Mouse (Mus musculus): Measurements from ENCODE around the gene Ppp1r15b. TPM values are rescaled to one million over a fixed set of nuclear protein-coding genes. Genes with fewer than 3 reads are reported as not detected.

Gene Ppp1r15b
- polyA plus RNA-seq, 1 experiment from 2014 or later, result 29.6 TPM

DNA sequence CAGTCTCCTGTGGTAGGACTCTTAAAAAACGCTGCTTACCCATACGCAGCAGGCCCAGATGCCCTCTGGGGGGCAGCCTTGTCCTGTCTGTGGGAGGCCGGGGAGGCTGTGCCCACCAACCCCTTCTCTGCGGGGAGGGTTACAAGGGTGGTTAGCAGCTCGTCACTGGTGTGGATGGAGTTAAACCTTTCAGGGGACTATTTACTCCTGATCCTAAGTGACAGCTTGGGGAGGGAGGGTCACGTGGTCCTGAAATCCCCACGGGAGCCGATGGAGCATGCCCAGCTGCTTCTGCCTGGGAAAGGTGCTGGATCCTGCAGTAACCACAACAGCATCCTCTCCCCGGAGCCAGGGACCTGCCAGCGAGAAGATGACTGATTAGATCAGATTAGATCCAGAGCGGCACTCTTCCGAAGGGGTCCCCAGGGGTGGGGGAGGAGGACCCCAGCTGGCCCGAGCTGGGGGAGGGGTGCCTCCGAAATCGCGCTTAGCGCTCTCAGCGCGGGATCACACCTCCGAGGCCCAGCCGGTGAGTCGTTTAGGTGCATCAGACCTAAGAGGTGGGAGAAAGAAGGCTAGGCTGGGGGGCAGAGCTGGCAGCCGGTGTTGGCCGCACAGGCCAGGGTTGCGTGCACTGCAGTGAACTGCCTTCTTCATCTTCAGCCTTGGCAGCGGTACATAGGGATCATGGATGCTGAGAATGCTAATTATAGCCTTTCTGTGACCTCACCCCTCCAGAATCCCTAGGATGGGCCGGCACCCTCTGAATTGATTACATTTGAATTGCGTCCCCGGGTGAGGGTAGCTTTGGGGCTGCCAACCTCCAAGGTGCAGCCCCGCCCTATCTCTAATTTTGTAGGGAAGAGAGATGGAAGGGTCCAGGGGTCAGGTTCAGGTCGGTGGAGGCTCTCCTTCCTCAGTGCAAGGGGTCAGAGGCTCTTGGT lies 50.4 kb downstream of the Ppp1r15b start:
- peaks cover 11% of the 10 kb centered on the region for H3K4me1 ChIP-seq (replicated peaks; ENCODE audit: control insufficient read depth, insufficient read depth, low read length)
- under 1% methylated on average over 31 of the region's 31 CpGs for WGBS
- H3K27me3 ChIP-seq (ENCODE audit: control insufficient read depth, insufficient read depth, low read length), result no peaks in the 10 kb centered on the region

DNA sequence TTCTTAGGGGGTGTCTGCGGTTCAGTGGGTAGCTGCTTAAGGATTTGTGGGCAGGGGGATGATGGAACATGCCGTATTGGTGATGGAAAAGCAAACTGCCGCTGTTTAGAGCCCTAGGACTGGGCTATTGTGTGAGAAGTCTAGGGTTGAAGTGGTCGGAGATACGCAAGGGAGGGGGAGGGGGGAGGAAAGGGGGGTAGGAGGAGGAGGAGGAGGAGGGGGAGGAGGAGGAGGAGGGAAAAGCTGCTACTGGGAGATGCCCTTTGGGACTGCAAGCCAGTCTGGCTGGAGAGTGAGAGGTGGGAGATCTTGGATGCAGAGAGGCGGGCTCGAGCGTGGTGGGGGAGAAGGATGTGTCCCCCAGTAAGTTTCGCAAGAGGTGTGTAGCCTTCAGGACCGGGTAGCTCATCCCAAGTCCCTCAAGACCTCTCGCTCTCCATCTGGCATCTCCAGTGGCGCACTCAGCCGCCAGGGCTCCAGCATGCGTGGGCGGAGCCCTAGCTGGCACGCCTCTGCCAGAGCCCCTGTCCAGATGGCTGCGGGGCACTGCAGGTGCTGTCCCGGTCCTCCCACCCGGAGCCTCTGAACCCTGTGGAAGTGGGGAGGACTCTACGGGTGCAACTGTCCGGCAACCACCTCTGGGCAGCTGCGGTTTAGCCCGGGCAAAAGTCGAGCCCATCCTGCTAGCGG lies 51.2 kb downstream of the Ppp1r15b start:
- peak overlapping the region; percentile 82 for H3K9ac ChIP-seq
- H3K27me3 ChIP-seq (ENCODE audit: control insufficient read depth, insufficient read depth, low read length), result no peaks in the 10 kb centered on the region
- no peaks in the 10 kb centered on the region for H3K9me3 ChIP-seq (ENCODE audit: control insufficient read depth, low read length)
- peaks cover 16% of the 10 kb centered on the region for H3K4me1 ChIP-seq (replicated peaks; ENCODE audit: control insufficient read depth, insufficient read depth, low read length)
- ATAC-seq (ENCODE audit: low FRiP score), result peak; percentile 61
- peak overlapping the region; percentile 86 for H3K4me2 ChIP-seq (replicated peaks)
- under 1% methylated on average over 25 of the region's 25 CpGs for WGBS
- peak overlapping the region; percentile 49 for H3K4me3 ChIP-seq (replicated peaks; ENCODE audit: low read length)
- DNase-seq (ENCODE audit: low spot score), result peak; percentile 64
- H3K27ac ChIP-seq, result peak overlapping the region; percentile 98
- no peaks in the 10 kb centered on the region for H3K36me3 ChIP-seq (replicated peaks; ENCODE audit: control insufficient read depth, insufficient read depth)

More for the DNA sequence above, 50.4 kb downstream of the Ppp1r15b start:
- peak overlapping the region; percentile 82 for H3K9ac ChIP-seq
- H3K4me3 ChIP-seq (replicated peaks; ENCODE audit: low read length), result peak overlapping the region; percentile 49
- ATAC-seq (ENCODE audit: low FRiP score) (peak; percentile 87), DNase-seq (ENCODE audit: low spot score) (peak; percentile 87)
- peak overlapping the region; percentile 86 for H3K4me2 ChIP-seq (replicated peaks)
- H3K9me3 ChIP-seq (ENCODE audit: control insufficient read depth, low read length), result no peaks in the 10 kb centered on the region
- no peaks in the 10 kb centered on the region for H3K36me3 ChIP-seq (replicated peaks; ENCODE audit: control insufficient read depth, insufficient read depth)
- peak overlapping the region; percentile 98 for H3K27ac ChIP-seq

- Histone ChIP-seq H3K9me3 (ENCODE audit: control insufficient read depth, low read length) (no peaks in the 10 kb centered on the region), H3K27me3 (ENCODE audit: control insufficient read depth, insufficient read depth, low read length) (no peaks in the 10 kb centered on the region), H3K27ac (peak overlapping the region; percentile 98), H3K4me3 (replicated peaks; ENCODE audit: low read length) (peak overlapping the region; percentile 49), H3K4me1 (replicated peaks; ENCODE audit: control insufficient read depth, insufficient read depth, low read length) (peaks cover 21% of the 10 kb centered on the region), H3K9ac (peak overlapping the region; percentile 82), H3K36me3 (replicated peaks; ENCODE audit: control insufficient read depth, insufficient read depth) (no peaks in the 10 kb centered on the region), H3K4me2 (replicated peaks) (peak overlapping the region; percentile 86)
- ATAC-seq (ENCODE audit: low FRiP score), result peak; percentile 61
- DNase-seq (ENCODE audit: low spot score), result peak; percentile 76
- WGBS, result under 1% methylated on average over 16 of the region's 16 CpGs
Observed at GRCm38 (mm10) chr1:133182706-133183095, 51.8 kb downstream of the Ppp1r15b start.

- ATAC-seq (ENCODE audit: low FRiP score), result peak; percentile 8; the same call in 1 of the 2 replicates
- Histone ChIP-seq H3K4me2 (replicated peaks) (peak overlapping the region; percentile 86), H3K4me3 (replicated peaks; ENCODE audit: low read length) (peak overlapping the region; percentile 49), H3K9ac (peak overlapping the region; percentile 82), H3K27ac (peak overlapping the region; percentile 98), H3K27me3 (ENCODE audit: control insufficient read depth, insufficient read depth, low read length) (no peaks in the 10 kb centered on the region), H3K4me1 (replicated peaks; ENCODE audit: control insufficient read depth, insufficient read depth, low read length) (peaks cover 27% of the 10 kb centered on the region), H3K36me3 (replicated peaks; ENCODE audit: control insufficient read depth, insufficient read depth) (no peaks in the 10 kb centered on the region), H3K9me3 (ENCODE audit: control insufficient read depth, low read length) (no peaks in the 10 kb centered on the region)
- 7% methylated on average over 16 of the region's 16 CpGs for WGBS
- DNase-seq (ENCODE audit: low spot score), result no peak
Observed at GRCm38 (mm10) chr1:133183141-133183925, 52.4 kb downstream of the Ppp1r15b start.

DNA sequence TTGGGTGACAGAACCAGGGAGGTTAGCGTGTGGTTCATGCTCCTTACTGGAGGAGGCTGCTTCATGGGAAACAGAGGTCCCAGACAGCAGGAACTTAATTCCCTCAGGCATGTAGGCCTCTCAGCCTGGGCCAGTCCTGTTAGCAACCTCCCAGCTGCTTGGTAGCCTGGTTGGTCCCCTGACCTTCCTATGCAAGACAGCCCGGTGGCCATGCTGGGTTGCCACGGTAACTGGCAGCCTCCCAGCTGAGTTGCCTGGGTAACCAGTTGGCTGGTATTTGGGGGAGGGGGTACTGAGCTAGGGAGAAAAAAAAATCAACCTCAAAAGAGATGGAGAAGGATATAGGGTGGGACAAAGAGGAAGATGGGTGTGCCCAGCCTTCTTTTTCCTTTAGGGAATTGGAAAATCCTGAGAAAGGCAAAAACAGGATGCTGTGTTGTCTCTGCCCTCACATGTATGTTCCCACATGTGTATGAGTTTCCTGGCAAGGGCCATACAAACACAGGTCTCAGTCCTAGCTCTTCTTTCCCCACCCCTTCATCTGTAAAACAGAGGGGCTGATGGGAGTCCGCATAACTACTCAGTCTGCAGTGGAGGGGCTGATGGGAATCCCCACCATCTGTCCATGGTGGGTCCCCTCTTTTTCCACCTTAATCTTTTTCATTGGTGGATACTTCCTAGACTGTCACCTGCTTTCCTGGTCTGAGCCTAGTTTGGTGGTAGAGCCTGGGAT lies 57.2 kb downstream of the Ppp1r15b start:
- peak overlapping the region; percentile 24; the same call in 1 of the 2 replicates for H3K9ac ChIP-seq

DNA sequence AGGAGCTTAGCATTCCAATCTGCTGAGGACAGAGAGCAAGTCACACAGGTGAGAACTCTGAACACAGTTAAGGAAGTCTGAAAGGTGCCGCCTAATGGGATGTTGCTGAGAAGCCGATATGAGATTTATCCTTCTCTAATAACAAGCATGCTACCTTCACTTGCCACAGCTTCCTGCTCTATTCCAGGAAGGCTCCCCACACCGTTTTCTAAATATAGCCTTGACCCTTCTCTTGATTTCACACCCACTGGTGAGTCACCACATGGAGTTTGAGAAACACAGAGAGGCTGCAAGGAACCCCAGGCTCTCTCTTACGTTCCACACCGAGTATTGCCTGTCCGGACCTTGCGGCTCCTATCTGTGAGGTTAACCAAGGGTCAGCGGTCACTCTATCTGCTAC lies 57.8 kb downstream of the Ppp1r15b start:
- DNase-seq (ENCODE audit: low spot score) (no peak), ATAC-seq (ENCODE audit: low FRiP score) (no peak)
- Histone ChIP-seq H3K36me3 (replicated peaks; ENCODE audit: control insufficient read depth, insufficient read depth) (no peaks in the 10 kb centered on the region), H3K4me2 (replicated peaks) (no peak overlapping the region), H3K4me3 (replicated peaks; ENCODE audit: low read length) (no peak overlapping the region), H3K4me1 (replicated peaks; ENCODE audit: control insufficient read depth, insufficient read depth, low read length) (peaks cover 28% of the 10 kb centered on the region), H3K9me3 (ENCODE audit: control insufficient read depth, low read length) (no peaks in the 10 kb centered on the region), H3K27me3 (ENCODE audit: control insufficient read depth, insufficient read depth, low read length) (no peaks in the 10 kb centered on the region), H3K9ac (0 out of 2 replicates have a peak overlapping the region, but pooled peaks have one; percentile 24), H3K27ac (peak overlapping the region; percentile 78)
- WGBS, result 73% methylated on average over 8 of the region's 8 CpGs

More for the DNA sequence above, 57.2 kb downstream of the Ppp1r15b start:
- DNase-seq (ENCODE audit: low spot score) (peak; percentile 83), ATAC-seq (ENCODE audit: low FRiP score) (peak; percentile 87)
- no peaks in the 10 kb centered on the region for H3K9me3 ChIP-seq (ENCODE audit: control insufficient read depth, low read length)
- peaks cover 32% of the 10 kb centered on the region for H3K4me1 ChIP-seq (replicated peaks; ENCODE audit: control insufficient read depth, insufficient read depth, low read length)
- peak overlapping the region; percentile 78 for H3K27ac ChIP-seq
- H3K4me3 ChIP-seq (replicated peaks; ENCODE audit: low read length), result no peak overlapping the region
- WGBS, result 3% methylated on average over 4 of the region's 4 CpGs
- H3K4me2 ChIP-seq (replicated peaks), result peak overlapping the region; percentile 30
- no peaks in the 10 kb centered on the region for H3K36me3 ChIP-seq (replicated peaks; ENCODE audit: control insufficient read depth, insufficient read depth)
- H3K27me3 ChIP-seq (ENCODE audit: control insufficient read depth, insufficient read depth, low read length), result no peaks in the 10 kb centered on the region

Other genes with a start within 250 kb of the Ppp1r15b start
- 42.4 and 51.8 TPM in 2 replicates for gene Mdm4, start 100.6 kb upstream of the Ppp1r15b start, polyA plus RNA-seq (2014; fragmentation: Nextera tagmentation; extraction: Ambion mirVana)
- gene Pik3c2b, start 85.5 kb upstream of the Ppp1r15b start, polyA plus RNA-seq (2014; fragmentation: Nextera tagmentation; extraction: Ambion mirVana), result 13.7 and 14.8 TPM in 2 replicates
- 21.4 and 22.2 TPM in 2 replicates for gene Plekha6, start 33.1 kb downstream of the Ppp1r15b start, polyA plus RNA-seq (2014; fragmentation: Nextera tagmentation; extraction: Ambion mirVana)
- not detected in 2 replicates for gene Golt1a, start 178.7 kb downstream of the Ppp1r15b start, polyA plus RNA-seq (2014; fragmentation: Nextera tagmentation; extraction: Ambion mirVana)
- not detected in 2 replicates for gene Kiss1, start 190.7 kb downstream of the Ppp1r15b start, polyA plus RNA-seq (2014; fragmentation: Nextera tagmentation; extraction: Ambion mirVana)
- 7.3 and 11.1 TPM in 2 replicates for gene Ren1, start 219.4 kb downstream of the Ppp1r15b start, polyA plus RNA-seq (2014; fragmentation: Nextera tagmentation; extraction: Ambion mirVana)
- 20.3 TPM in 2 replicates for gene Etnk2, start 232.4 kb downstream of the Ppp1r15b start, polyA plus RNA-seq (2014; fragmentation: Nextera tagmentation; extraction: Ambion mirVana)

Data from hindbrain, embryonic 14.5 days (tissue).